Mouse (Mus musculus) lung, postnatal 14 days (tissue): ENCODE measurements around the gene Stpg3.

Experiments used
- DNase-seq: peaks from one replicate; pipeline ENCODE4 v3.0.0; 2021

Stpg3 gene

DNA sequence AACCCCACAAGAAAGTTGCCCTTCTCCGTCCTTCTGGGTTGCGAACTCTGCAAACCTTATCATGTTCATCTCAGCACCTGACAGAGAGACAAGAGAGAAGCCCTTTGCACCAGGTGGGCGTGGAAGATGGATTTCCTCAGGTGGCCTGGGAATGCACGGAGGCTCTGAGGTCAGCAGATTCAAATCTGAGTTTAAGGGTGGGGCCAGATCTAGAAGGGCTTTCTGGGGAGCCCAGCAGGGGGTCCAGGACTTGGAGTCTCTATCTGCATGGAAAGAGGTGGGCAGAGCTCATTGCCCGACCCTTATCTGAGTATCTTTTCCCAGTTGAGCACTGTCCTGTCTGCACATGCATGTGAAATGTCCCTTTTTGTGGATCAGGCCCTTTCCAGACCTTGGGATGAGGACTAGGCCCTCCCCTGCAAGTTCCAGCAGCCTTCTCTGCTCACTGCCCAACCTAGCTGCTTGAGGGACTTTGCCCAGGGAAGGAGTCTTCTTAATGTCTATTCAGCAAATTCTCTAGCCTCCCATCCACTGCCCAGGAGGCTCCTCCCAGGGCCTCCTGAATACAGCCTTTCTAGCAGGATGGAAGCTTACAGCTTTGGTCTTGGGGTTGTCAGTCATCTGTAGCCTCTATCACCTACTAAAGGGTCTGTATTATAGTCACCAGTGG lies 20.2 kb upstream of the Stpg3 start:
- DNase-seq = no peak

DNA sequence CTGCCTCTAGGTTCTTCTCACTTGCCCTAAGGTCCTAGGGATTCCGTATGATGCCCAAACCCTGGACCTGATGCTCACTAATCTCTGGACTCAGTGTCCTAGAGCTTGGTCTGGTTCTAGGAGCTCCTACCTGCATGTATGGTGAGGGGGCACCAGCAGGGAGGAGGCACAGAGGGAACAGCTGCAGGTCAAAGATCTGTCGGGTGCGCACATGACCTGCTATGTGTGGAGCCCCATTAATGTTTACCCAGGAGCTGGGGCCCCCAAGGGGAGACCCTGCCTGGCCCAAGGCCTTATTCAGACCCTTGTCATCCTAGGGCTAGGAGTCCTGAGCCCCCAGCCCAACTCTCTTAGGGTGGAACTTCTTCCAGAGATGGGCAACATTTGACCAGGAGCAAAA lies 19.6 kb upstream of the Stpg3 start, which contains the start of gene Slc34a3:
Gene Slc34a3 (minus strand): TSS at position 315 of the 400 bp plus-strand sequence.
- no peak for DNase-seq

DNA sequence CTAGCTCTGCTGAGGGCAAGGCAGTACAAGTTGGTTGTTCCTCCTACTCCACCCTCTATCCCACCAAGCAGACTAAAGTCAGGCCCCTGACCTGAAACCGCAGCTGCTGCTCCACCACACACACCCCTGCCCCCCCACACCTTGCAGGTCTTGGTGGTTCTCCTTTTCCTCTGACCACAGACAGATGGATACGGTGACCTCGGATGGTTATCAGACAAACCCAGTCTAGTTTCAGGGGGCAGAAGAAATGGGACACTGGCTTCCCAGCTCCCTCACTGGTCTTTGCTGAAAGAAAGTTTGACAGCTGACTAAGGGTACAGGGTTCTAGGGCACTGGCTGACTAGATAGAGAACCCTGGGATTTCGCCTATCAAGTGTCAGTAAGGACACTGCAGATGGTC lies 19.0 kb upstream of the Stpg3 start:
- no peak for DNase-seq

DNA sequence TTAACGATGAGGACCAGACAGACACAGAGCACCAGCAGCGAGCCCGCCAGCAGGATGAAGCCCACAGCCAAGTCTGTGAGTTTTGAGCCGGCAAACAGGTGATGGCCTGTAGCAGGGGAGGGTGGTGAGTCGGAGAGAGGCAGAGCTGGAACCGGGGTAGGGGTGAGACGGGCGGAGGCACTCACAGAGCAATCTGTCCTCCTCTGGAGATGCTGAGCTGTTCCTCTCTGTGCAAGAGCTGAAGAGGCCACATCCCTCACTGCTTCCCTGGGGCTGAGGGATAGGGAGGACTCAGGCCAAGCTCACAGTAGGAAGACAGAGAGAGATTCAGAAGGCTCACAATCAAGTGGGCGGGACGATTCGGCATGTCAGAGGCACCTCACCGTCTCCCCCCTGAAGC lies 16.6 kb upstream of the Stpg3 start:
- DNase-seq = no peak

DNA sequence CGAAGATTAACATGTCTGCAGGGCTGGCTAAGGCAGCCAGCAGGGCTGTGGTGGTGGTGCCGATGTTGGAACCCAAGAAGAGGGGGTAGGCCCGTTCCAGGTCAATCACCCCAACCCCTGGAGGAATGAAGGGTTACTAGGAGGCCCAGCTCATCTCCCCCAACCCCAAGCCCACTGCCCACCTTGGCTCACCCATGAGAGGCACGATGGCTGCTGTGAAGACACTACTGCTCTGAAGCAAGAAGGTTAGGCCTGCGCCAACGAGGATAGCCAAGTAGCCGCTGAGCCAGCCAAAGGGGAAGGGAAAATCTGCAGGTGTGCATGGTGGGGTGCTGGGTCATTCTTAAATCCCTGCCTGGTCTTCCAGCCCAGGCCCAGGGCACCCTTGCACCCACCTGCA lies 16.1 kb upstream of the Stpg3 start:
- no peak for DNase-seq

DNA sequence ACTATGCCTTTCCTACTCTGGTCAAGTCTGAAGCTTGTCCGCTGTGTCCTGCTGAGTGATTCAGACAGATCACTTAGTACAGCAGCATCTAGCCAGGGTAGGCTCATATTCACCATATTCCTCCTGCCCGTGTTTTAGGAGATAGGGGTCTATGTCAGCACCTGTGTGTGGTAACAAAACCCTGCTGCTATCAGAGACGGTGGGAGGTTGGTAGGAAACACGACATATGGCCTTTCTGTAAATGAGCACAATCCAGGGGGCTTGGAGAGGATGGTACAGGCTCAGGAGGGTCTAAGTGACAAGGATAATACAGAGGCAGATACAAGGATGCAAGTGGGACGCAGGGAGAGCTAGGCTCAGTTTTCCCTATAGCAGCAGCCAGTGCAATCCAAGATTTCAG lies 15.1 kb upstream of the Stpg3 start:
- no peak for DNase-seq

DNA sequence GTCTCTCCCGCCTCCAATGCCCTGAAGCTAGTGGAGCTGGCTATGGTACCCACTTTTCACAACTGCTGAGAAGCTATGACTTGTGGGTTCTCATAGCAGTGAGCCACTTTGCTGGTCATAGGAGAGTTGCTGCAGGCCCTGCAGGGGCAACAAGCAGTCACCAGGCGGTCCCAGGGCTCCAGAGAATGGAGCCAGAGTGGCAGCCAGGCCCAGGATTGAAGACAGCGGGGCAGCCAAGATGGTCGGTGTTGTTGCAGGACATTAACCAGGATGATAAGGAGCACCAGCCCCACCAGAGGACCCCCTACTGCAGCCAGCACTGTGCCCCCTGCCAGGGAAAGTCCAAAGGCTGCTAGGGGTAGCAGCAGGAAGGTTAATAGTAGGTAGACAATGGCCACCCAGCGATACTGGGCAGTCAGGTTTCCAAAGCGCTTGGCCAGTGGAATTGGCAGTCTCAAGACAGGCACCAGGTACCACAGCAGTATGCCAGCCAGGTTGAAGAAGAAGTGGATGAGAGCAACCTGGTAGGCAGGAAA lies 14.6 kb upstream of the Stpg3 start:
- DNase-seq = no peak

DNA sequence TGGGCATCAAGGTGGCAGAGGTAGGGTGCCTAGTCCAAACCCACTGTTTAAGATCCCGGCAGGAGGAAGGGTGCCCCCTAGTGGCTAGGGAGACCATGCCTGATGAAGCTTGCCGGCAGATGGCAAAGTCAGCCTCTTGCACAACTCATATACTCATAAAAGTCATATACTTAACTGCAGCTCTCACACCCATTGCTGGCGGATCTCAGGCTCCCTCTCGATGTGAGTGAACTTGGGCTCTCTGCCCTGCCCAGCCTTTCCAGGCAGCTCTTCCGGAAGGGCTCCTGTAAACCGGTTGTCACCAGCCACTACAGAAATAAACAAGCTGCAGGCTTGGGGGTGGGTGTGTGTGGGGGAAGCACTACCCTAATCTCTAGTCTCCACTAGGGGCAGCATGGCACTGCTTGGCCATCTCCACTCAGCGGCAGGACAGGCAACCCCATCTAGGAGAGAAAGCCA lies 14.0 kb upstream of the Stpg3 start:
- peak; percentile 91 for DNase-seq

DNA sequence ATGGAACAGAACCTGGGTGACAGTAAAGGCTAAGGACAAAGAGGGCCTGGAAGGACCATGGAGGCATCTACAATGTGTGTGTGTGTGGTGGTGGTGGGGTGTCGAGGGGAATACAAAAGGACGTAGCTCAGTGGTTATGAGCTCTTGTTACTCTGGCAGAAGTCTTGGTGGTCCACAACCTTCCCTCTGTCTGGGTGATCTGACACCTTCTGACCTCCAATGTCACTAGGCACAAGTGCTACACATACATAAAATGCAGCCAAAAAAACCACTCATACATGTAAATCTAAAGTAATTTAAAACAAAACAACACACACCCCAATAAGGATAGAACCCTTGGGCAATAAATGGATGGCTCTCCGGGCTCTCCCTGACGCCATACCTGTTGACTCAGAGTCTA lies 13.0 kb upstream of the Stpg3 start:
- no peak for DNase-seq

DNA sequence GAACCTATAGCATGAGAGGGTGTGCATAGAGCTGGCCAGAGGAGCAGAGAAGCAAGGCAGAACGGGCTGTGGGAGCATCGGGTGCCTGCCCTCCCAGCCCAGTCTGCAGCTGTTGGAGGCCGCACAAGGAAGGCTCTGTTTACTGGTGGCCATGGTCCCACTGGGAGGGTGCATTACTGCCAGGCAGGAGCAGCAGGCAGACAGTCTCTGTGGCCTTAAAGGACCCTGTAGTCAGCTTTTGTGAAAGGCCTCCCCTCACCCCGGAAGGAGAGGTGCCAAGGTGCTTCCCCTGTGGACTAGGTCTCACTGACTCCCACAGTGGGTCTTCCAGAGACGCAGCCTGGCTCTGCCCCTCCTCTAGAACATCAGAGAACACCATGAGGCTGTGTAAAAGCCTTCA lies 12.4 kb upstream of the Stpg3 start:
- DNase-seq = no peak

DNA sequence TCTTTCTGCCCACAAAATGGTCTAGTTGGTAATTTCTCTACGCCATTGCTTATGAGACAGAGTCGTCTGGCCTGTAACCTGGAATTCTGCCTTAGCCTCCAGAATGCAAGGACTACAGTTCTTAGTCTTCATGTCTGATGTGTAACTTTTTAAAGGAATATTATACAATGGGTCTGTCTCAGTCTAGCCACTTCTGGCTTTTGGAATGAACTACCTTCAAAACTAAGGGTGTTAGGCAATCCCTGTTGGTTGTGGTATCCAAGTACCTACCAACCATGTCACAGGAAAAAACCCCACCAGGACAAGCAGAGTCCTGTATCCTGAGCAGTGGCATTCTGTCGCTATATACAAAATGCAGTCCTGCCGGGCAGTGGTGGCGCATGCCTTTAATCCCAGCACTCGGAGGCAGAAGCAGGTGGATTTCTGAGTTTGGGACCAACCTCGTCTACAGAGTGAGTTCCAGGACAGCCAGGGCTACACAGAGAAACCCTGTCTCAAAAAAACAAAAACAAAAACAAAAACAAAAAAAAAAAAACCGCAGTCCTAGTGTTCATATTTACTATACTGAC lies 11.5 kb upstream of the Stpg3 start:
- DNase-seq = no peak

DNA sequence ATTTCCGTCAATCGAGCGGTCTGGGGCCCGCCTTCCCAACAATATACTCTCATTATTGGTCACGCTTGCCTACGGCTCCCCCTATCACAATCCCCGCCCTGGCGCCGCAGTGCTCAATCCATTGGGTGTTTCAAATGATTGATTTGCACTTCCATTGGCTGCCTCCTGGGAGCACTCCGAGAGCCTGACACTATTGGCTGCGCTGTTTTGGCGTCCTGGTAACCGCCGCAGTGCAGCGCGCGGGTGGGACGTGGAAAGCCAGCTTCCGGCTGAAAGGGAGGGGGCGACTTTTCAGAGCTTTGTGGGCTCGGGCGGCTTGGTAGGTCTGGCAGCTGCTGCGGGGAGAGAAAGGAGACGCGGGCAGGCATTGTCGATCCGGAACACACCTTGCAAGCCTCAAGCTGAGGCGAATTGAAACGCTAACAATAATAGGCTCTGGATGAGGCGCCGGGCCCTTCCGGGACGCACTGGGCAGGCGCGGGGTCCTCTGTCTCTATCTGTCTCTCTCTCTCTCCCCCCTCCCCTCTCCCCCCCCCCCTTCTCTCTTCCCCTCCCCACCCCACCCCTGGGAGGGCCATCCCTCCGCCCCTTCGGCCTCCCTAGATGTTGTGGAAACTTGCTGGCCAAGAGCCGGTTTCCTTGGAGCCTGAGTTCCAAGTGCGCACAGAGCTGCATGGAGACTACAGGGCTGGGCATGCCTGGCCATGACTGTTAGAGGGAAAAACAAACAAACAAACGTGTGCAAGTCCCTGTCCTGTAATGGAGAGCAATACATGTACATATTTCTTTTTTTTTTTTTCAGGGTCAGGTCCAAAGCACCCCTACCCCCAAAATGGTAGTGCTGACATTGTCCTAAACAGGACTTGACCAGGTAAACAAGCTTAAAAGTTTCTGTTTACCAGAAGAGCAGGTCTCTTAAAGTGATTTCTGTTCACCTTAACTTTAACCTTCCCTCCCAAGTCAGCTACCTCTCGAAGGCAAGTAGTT lies 10.6 kb upstream of the Stpg3 start:
- peak; percentile 96 for DNase-seq

DNA sequence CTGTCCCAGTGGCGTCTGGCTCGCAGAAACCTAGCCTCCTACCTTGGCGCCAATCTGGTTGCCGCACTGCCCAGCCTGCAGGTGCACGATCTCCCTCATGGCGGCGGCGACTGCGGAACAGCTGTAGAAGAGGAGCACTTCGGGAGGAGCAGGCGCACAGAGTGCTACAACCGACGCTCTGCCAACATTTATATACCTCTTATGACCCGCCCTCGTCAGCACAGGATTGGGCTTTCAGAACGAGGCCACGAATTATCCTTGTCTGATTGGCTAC lies 10.0 kb upstream of the Stpg3 start, which contains the start of gene Tubb4b:
Gene Tubb4b (minus strand): TSS at position 211 of the 274 bp plus-strand sequence.
- no peak for DNase-seq

DNA sequence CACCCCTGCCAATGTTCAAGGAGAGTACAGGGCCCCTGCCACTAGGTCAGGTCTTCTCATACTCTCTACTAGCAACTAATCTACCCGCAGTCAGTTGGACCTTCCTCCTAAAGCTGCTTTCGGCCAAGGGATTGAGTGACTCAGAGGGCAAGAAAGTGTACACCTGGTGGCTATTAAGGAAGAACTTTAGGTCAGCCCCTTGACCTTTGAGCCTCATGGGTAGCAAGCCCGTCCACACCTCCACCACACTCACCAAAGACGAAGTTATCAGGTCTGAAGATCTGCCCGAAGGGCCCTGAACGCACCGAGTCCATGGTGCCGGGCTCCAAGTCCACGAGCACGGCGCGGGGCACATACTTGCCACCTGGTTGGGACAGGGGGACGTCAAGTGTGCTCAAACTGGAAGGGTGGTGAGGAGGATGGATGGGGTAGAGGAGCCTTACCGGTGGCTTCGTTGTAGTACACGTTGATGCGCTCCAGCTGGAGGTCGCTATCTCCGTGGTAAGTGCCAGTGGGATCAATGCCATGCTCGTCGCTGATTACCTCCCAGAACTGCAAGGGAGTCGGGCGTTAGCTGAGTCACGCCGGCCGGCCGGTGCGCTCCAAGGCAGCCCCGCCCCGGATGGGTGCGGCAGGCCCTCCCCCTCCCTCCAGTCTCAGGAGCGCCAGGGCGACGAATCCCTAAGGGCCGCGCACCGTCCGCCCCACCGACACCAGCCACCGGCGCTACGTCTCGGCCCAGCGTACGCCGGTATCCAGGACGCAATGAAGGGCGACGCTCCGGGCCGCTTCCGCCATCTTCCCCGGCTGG lies 9.4 kb upstream of the Stpg3 start:
- peak; percentile 87 for DNase-seq

DNA sequence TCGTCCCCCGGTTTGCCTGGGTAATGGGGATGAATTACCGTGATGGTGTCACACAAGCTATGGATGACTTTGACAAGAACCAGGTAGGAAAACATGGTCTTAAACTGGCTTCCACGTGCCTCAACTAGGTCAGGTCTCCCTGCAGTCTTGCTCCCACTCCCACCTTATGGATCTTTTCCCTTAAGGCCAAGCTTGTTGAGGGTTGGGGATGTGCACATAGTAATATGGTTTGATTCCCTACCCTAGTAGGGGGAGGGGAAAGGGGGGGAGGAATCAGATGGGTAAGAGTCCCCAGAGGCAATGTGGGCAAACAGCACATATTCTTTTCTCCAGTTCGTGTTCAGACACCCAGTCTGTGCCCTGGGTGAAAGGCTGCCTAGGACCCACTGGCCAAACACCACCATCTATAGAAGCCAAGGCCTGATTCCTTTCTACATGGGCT lies 6.9 kb upstream of the Stpg3 start:
- DNase-seq = no peak

DNA sequence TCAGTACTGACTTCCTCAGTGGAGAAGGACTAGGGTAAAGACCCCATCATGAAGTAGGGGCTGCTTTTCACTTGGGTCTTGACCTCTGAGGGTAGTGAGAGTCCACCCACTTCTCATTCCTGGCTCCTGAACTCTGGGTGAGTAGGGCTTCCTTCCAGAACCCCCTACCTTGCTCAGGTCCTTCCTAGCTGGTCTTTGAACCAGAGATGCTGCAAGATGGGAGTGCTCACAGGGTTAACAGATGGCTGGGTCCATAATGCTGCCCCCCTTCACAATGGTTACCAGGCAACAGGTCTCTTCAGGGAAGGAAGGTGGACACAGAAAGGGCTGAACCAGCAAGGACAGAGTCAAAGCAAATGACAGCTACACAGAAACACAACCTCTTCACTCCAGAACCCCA lies 4.0 kb upstream of the Stpg3 start, which contains the start of gene Fam166a:
Gene Fam166a (plus strand): TSS at position 301 of the 400 bp plus-strand sequence.
- no peak for DNase-seq

DNA sequence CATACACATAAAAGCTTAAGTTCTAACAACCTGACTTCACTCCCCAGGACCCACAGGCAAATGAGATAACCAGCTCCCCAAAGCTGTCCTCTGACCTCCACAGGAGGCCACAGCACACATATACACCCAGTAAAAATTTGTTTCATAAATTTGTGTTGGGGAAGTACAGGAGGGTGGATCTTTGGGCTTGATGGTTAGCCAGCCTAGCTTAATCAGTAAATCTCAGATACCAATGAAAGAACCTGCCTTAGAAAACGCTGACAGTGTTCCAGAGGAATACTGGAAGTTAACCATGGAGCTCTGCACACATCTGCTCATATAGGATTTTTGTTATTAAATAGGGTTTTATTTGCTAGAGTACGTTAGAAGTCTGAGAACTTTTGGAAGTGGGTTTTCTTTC lies 3.2 kb upstream of the Stpg3 start:
- no peak for DNase-seq

DNA sequence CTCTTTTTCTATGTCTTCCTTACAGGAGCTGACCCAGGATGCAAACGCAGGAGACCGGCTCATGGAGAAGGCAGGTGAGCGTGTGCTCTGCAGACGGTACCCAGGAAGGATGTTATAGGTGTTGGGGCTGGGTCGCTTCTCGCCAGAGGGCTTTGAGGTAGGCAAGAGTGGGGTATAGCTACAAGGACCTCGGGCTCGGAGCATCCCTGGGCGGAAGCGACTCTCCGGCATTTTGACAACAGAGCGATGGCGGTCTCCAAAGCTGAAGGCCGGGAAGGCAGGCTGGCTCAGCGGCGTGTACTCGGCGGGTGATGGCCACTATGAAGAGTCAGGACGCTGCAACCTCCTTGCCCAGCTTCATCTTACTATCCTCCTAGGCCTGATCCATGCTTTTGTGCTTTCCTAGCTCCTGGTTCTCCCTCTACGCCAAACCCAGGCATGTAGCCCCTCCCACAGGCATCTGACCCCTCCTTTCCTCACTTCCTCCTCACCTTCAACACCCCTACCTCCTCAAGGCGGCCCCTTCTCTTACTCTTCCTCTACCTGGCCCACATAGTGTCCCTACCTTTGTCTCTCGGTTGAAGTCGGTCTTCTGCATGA lies 1.1 kb downstream of the Stpg3 start:
- DNase-seq = no peak

DNA sequence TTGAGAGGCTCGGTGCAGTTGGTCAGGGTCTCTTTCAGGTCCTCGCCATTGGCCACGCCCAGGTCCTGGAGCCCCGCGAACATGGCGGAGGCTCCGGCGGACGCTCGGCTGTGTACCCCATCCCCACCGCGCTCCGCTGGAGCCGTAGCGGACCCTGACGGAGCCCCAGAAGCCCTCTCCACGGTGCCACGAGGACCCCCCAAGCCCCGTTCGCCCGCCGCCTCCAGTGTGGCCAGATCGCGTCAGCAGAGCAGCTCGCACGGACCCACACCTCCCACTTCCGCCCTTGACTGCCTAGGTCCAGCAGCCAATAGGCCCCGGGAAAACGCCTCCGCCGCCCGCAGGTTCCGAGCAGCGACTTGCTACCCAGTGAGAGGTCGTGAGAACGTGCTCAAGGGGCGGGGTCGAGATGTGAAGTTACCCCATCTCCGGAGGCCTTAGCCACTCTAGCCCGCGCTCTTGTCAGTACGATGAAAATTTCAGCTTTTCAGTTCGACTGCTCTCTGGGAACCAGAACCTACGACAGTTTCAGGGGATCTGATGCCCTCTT lies 3.2 kb downstream of the Stpg3 start, which contains the start of gene Nelfb:
Gene Nelfb (minus strand): TSS at position 369 of the 550 bp plus-strand sequence.
- peak; percentile 92 for DNase-seq

DNA sequence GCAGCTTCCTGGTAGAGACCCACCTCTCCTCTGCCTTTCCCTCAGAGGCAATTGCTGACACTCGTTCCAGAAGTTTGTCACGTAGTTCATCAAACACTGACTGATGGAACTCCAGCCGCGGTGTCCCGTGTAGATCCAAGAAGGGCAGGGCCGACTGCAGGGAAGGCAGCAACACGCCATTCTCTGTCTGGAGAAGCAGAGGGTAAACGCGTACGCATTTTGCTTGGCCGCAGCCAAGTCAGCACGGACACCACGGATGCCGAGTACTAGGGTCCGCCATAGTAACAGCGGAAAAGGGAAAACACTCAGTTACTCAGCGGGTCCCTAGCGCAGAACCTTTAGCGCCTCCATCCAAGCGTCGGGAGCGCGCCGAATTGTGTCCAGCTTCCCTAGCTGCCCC lies 3.8 kb downstream of the Stpg3 start:
- no peak for DNase-seq

DNA sequence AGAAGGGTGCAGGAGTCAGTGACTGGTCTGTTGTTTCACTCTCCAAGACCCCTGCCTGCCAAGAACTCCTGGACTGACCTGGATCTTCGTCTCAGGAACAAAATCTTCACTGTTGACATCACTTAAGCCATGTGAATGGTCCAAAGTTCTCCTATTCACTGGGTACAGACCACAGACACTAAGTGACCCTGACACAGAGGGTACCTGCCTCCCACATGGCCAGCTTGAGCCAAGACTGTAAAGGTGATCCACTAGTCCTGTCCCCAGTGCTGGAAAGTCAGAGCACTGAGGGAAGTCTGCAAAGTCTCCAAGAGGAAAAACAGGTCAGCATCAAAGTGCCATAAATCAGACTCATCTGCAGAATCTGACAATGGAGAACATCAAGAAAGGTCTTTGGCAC lies 6.8 kb downstream of the Stpg3 start:
- no peak for DNase-seq
